Mouse (Mus musculus) embryonic facial prominence, embryonic 15.5 days (tissue): ENCODE data around the gene 4930548H24Rik. TPM values are rescaled to one million over a fixed set of nuclear protein-coding genes. Genes with fewer than 3 reads are reported as not detected.
"Not testable (repeated sequence)": the region's sequence is repeated elsewhere in the genome, so short reads cannot be mapped to it uniquely, and the experiment has no call there.

Experiments used
- ATAC-seq: fragments of 200-750 bp; cut with Nextera tagmentation; 2 replicates; pipeline ENCODE4 v1.8.0; 2017; ENCODE audit warnings: low read depth, moderate TSS enrichment; ENCODE audit not compliant: insufficient number of reproducible peaks, low FRiP score, low TSS enrichment
- H3K27ac ChIP-seq: fragments of 300-500 bp; sonication (generic); replicated peaks from 2 replicates; pipeline ENCODE4 v1.5.1; 2015; ENCODE audit warnings: mild to moderate bottlenecking, inconsistent platforms
- H3K27me3 ChIP-seq: fragments of 300-500 bp; sonication (generic); 2 replicates; pipeline ENCODE4 v1.6.1; 2015; ENCODE audit warnings: inconsistent platforms
- H3K36me3 ChIP-seq: fragments of 300-500 bp; sonication (generic); 2 replicates; pipeline ENCODE4 v1.6.1; 2015; ENCODE audit warnings: mild to moderate bottlenecking, inconsistent platforms
- H3K4me1 ChIP-seq: fragments of 300-500 bp; sonication (generic); 2 replicates; pipeline ENCODE4 v1.6.1; 2015; ENCODE audit warnings: inconsistent platforms
- H3K4me2 ChIP-seq: fragments of 300-500 bp; sonication (generic); replicated peaks from 2 replicates; pipeline ENCODE4 v1.6.1; 2015; ENCODE audit warnings: mild to moderate bottlenecking, inconsistent platforms
- H3K4me3 ChIP-seq: fragments of 300-500 bp; sonication (generic); replicated peaks from 2 replicates; pipeline ENCODE4 v1.5.1; 2015; ENCODE audit warnings: mild to moderate bottlenecking, inconsistent platforms
- H3K9ac ChIP-seq: fragments of 300-500 bp; sonication (generic); 2 replicates; pipeline ENCODE4 v1.6.1; 2015; ENCODE audit warnings: inconsistent platforms
- H3K9me3 ChIP-seq: fragments of 300-500 bp; sonication (generic); replicated peaks from 2 replicates; pipeline ENCODE4 v1.6.1; 2016; ENCODE audit warnings: inconsistent platforms
- WGBS: fragments of 180-500 bp; shearing (Covaris S2); methylation state at CpG from one replicate; pipeline ENCODE4 v1.1.7; 2015; 5-methylcytosine and 5-hydroxymethylcytosine counted together
- polyA plus RNA-seq: library from polyadenylated mRNA; unstranded; fragments of >200 nt; fragmentation: Nextera tagmentation; extraction: Ambion mirVana; gene quantifications from 2 replicates; pipeline ENCODE4 v1.2.1, GENCODE M21; 2015

4930548H24Rik gene
- polyA plus RNA-seq, 1 experiment from 2014 or later, result 0.15 TPM

DNA sequence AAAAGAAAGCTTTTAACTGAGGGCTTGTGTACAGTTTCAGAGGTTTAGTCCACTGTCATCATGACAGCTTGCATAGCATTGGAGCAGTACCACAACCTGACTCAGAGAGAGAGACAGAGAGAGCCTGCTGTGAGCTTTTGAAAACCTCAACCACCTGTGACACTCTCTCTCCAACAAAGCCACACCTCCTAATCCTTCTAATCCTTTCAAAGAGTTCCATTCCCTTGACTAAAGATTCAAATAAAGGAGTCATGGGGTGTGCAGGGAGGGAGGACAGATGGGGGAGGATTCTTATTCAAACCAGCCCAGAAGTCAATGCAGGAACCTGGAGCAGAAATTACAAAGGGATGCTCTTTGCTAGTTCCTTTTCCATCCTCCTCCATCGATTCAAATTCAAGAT, 6.5 kb downstream of the 4930548H24Rik start:
- Histone ChIP-seq H3K9ac (no peak overlapping the region), H3K4me2 (no peak overlapping the region), H3K9me3 (no peaks in the 10 kb centered on the region), H3K27me3 (no peaks in the 10 kb centered on the region), H3K27ac (no peak overlapping the region), H3K36me3 (peaks cover 8% of the 10 kb centered on the region; the same call in 1 of the 2 replicates), H3K4me3 (no peak overlapping the region), H3K4me1 (peaks cover 10% of the 10 kb centered on the region)
- no peak for ATAC-seq
- WGBS, result 63% methylated on average over 1 of the region's 1 CpGs

DNA sequence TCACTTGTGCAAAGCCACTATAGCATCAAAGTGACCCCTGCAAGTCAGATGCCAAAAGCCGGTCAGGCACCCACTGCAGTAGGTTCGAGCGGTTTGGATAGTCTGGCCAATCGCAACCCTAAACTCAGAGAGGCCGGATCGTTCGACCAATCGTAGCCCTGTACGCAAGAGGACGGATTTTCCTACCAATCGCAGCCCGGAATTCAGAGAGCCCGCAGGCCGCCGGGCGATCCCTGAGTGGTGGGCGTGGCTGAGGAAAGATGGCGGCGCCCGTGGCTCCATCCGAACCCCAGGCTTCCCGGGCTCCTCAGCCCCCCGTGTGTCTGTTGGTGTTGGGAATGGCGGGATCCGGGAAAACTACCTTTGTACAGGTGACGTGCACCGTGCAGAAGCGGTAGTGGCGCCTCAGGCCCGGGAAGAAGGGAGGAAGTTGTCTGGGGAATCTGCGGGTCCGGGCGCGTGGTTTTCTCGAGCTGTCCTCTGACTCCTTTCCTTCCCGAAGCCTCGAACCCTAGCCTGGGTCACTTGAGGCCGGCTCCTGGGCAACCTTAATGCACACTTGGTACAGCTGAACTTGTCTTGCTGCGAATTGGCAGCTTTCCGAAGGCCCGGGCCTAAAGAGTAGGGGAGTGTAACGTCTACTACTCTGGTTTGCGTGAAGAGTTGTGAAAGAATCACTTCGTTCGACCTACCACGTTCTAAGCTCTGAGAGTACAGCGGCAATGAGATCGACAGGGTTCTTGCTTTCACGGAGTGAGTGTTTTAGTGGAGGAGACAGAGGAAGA, 9.2 kb downstream of the 4930548H24Rik start, which contains the start of gene Gpn1:
Gene Gpn1 (plus strand): TSS at position 229 of the 785 bp plus-strand sequence.
- Histone ChIP-seq H3K4me1 (peaks cover 10% of the 10 kb centered on the region), H3K27ac (no peak within 1 kb of the TSS), H3K9ac (peak within 1 kb of the TSS; percentile 57), H3K27me3 (no peaks in the 10 kb centered on the region), H3K4me3 (peak within 1 kb of the TSS; percentile 83), H3K36me3 (peaks cover 32% of the 10 kb centered on the region), H3K9me3 (no peaks in the 10 kb centered on the region), H3K4me2 (peak within 1 kb of the TSS; percentile 63)
- peak; percentile 99 for ATAC-seq
- WGBS, result under 1% methylated on average over 49 of the region's 49 CpGs

DNA sequence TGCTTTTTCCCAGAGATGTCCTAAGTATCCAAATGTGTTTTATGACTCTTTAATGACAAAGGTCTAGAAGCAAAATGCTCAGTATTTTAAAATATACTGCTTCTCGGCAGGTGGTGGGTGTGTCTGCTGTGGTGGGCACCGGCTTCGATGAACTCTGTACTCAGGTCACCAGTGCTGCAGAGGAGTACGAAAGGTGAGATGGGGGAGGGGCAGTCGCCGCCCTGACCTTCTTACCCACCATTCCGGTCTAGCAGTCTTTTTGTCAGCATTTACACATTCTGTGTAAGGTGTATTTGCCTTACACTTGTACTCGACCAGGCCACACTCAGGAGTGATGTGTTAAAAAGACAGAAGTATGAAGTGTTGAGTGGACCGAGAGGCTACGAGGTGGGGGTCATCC, 19.3 kb downstream of the 4930548H24Rik start:
- Histone ChIP-seq H3K4me2 (no peak overlapping the region), H3K9me3 (no peaks in the 10 kb centered on the region), H3K4me1 (no peaks in the 10 kb centered on the region), H3K27me3 (no peaks in the 10 kb centered on the region), H3K4me3 (no peak overlapping the region), H3K27ac (no peak overlapping the region), H3K36me3 (peaks cover 87% of the 10 kb centered on the region), H3K9ac (no peak overlapping the region)
- ATAC-seq, result no peak
- 93% methylated on average over 10 of the region's 10 CpGs for WGBS

DNA sequence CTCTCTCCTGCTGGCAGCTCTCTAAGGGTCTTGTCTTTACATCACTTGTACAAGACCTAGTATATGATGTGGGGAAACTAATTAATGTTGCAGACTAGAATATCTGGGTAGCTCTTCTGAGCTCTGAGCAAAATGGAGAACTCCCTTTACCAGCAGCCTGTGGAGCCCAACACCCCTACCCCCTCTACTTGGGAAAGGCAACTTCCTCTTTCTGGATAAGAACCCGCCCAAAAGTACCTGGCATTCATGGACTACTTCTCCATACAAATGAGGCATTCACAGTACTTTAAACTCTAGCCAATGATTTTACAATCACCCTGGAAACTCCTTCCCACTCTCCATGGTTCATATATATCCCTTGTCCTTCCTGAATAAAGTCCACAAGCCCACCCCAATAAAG, 26.9 kb downstream of the 4930548H24Rik start:
- Histone ChIP-seq H3K4me1 (no peaks in the 10 kb centered on the region), H3K4me2 (no peak overlapping the region), H3K9me3 (no peaks in the 10 kb centered on the region), H3K9ac (no peak overlapping the region), H3K27me3 (no peaks in the 10 kb centered on the region), H3K36me3 (peaks cover 87% of the 10 kb centered on the region), H3K27ac (no peak overlapping the region), H3K4me3 (no peak overlapping the region)
- no peak for ATAC-seq
- WGBS, result 90% methylated on average over 1 of the region's 1 CpGs

DNA sequence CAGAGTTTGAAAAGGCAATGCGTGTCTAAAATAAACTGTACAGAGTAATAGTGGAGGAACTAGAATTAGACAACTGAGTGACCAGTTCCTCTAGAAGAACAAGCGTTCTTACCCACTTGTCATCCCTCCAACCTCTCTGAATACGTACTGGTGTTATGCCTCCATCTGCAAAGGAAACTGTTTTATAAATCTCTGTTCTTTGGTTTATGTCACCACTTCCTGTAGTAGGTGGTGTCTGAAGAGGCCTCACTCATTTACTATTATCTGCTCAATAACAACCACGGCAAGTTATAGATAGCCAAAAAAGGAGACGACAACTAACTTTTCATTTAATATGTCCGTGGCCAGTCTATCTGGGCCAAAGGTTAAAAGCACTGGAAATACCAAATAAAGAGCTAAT, 35.0 kb downstream of the 4930548H24Rik start:
- Histone ChIP-seq H3K4me1 (peaks cover 2% of the 10 kb centered on the region; the same call in 1 of the 2 replicates), H3K4me2 (no peak overlapping the region), H3K27ac (no peak overlapping the region), H3K27me3 (no peaks in the 10 kb centered on the region), H3K9ac (no peak overlapping the region), H3K4me3 (no peak overlapping the region), H3K9me3 (no peaks in the 10 kb centered on the region), H3K36me3 (peaks cover 67% of the 10 kb centered on the region)
- WGBS, result 97% methylated on average over 6 of the region's 6 CpGs
- ATAC-seq, result no peak

DNA sequence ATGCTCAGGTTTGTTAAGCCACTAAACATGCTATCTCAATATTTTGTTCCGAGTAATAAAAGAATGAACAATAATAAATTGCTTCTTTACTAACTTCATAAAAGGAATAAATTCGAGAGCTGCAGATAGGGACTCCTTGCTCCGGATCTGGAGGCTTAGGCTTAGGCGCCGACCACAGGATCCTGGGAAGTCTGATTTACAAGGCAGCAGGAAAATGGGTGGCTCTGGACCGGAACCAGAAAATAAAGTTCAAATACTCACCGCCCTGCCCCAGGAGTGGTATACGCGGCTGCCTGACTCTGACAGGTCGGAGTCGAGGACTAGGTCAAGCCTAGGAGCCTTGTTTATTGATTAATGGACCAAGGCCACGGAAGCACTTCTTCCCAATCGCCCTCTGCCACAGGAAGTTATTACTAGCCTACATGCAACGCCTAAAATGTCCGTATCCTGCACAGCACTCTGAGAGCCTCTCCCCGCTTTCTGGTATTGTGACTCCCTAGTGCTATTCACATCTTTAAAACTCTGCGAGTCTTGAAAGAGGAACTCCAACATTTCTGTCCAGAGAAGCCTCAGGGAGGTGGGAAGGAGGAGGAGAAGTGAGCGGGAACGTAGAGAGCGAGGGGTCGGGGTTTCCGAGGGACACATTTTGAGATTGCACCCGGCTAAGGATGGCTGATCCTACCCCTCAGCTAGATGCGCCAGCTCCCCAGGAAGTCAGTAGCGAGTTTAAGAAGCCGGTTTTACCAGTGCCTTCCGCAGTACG, 41.0 kb downstream of the 4930548H24Rik start, which contains the start of gene Slc4a1ap:
Gene Slc4a1ap (plus strand): TSS at position 642 of the 763 bp plus-strand sequence.
- H3K4me1 ChIP-seq, result peaks cover 20% of the 10 kb centered on the region
- H3K27ac ChIP-seq, result peak within 1 kb of the TSS; percentile 87
- H3K4me2 ChIP-seq, result peak within 1 kb of the TSS; percentile 95
- under 1% methylated on average over 28 of the region's 28 CpGs for WGBS
- no peaks in the 10 kb centered on the region for H3K9me3 ChIP-seq
- peak; percentile 77 for ATAC-seq
- peak within 1 kb of the TSS; percentile 82 for H3K4me3 ChIP-seq
- H3K9ac ChIP-seq, result peak within 1 kb of the TSS; percentile 85
- peaks cover 33% of the 10 kb centered on the region for H3K36me3 ChIP-seq
- no peaks in the 10 kb centered on the region for H3K27me3 ChIP-seq

DNA sequence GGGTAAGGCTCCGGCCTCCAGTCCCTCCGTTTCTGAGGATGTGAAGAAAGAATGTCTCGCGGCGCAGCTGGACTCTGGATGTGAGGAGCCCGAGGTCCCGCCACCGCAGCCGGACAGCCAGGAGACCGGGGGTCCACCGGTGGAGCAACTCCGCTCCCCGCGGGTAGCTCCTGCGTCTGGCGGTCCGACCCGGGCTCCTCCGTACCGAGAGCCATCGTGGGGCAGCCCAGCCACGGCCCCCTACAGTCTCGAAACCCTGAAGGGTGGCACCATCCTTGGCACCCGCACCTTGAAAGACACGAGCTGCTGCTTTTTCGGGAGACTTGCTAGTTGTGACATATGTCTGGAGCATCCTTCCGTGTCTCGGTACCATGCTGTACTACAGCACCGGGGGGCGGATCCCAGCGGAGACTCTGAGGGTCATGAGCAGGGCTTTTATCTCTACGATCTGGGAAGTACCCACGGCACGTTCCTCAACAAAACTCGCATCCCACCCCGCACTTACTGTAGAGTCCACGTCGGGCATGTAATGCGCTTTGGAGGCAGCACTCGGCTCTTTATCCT, 41.7 kb downstream of the 4930548H24Rik start:
- H3K36me3 ChIP-seq, result peaks cover 35% of the 10 kb centered on the region
- H3K4me1 ChIP-seq, result peaks cover 20% of the 10 kb centered on the region
- peak overlapping the region; percentile 82 for H3K4me3 ChIP-seq
- no peaks in the 10 kb centered on the region for H3K27me3 ChIP-seq
- H3K4me2 ChIP-seq, result peak overlapping the region; percentile 95
- ATAC-seq, result peak; percentile 7; the same call in 1 of the 2 replicates
- H3K27ac ChIP-seq, result peak overlapping the region; percentile 87
- no peaks in the 10 kb centered on the region for H3K9me3 ChIP-seq
- peak overlapping the region; percentile 85 for H3K9ac ChIP-seq
- WGBS, result 2% methylated on average over 40 of the region's 40 CpGs

DNA sequence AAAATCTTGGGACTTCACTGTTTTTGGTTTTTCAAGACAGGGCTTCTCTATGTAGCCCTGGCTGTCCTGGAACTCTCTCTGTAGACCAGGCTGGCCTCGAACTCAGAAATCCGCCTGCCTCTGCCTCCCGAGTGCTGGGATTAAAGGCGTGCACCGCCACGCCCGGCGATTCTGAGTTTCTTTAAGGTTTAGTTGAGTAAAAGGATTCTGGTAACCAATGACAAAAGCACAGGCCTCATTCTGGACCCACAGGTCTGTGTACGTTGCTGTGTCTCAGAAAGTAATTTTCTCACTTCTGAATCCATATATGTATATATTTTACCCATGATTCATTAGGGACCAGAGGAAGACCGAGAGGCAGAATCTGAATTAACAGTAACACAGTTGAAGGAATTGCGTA, 42.2 kb downstream of the 4930548H24Rik start, which contains the start of gene Supt7l:
Gene Supt7l (minus strand): TSS at position 101 of the 400 bp plus-strand sequence.
- H3K9ac ChIP-seq, result peak within 1 kb of the TSS; percentile 85
- H3K4me2 ChIP-seq, result peak within 1 kb of the TSS; percentile 95
- not testable (repeated sequence) for H3K27me3 ChIP-seq, H3K9me3 ChIP-seq, ATAC-seq
- peaks cover 20% of the 10 kb centered on the region for H3K4me1 ChIP-seq
- peak within 1 kb of the TSS; percentile 87 for H3K27ac ChIP-seq
- 79% methylated on average over 11 of the region's 11 CpGs for WGBS
- peak within 1 kb of the TSS; percentile 82 for H3K4me3 ChIP-seq
- H3K36me3 ChIP-seq, result peaks cover 35% of the 10 kb centered on the region

DNA sequence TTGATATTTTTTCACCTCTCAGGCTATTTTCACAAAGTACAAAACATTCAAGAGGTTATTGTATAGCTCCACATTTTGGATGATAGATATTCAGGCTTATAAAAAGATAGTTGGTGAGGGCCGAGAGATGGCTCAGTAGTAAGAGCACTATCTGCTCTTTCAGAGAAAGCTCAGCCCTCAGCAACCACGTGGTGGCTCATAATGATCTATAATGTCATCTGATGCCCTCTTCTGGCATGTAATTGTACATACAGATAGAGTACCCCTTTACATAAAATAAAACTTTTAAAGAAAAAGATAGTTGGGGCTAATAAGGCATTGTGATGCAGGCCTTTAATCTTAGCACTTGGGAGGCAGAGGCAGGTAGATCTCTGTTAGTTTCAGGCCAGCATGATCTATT, 43.0 kb downstream of the 4930548H24Rik start:
- H3K36me3 ChIP-seq, result peaks cover 41% of the 10 kb centered on the region
- H3K27me3 ChIP-seq, result no peaks in the 10 kb centered on the region
- H3K27ac ChIP-seq, result no peak overlapping the region
- 0 out of 2 replicates have a peak overlapping the region, but pooled peaks have one; percentile 95 for H3K4me2 ChIP-seq
- no peak overlapping the region for H3K9ac ChIP-seq
- no peak overlapping the region for H3K4me3 ChIP-seq
- H3K4me1 ChIP-seq, result peaks cover 20% of the 10 kb centered on the region
- H3K9me3 ChIP-seq, result no peaks in the 10 kb centered on the region
- 51% methylated on average over 2 of the region's 2 CpGs for WGBS
- no peak for ATAC-seq

DNA sequence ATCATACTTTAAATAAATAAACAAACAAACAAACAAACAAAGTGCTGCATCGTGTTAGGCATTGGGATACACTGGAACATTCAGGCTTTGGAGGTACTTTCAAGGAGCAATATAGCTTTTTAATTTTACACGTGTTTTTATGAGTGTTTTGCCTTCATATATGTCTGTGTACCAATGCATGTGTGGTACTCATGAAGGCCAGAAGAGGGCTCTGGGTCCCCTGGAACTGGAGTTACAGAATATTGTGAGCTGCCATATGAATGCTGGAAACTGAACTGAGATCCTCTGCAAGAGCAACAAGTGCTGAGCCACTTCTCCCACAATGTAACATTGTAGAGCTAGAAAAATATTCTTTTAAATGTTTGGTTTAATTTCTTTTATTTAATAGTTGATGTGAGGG, 49.7 kb downstream of the 4930548H24Rik start:
- Histone ChIP-seq H3K4me2 (no peak overlapping the region), H3K9ac (no peak overlapping the region), H3K36me3 (peaks cover 85% of the 10 kb centered on the region), H3K9me3 (no peaks in the 10 kb centered on the region), H3K27ac (no peak overlapping the region), H3K4me3 (no peak overlapping the region), H3K4me1 (no peaks in the 10 kb centered on the region), H3K27me3 (no peaks in the 10 kb centered on the region)
- no peak for ATAC-seq
- WGBS, result 94% methylated on average over 2 of the region's 2 CpGs
